Mouse (Mus musculus): ENCODE results near the gene Slc22a3.
A peak's percentile ranks its signal among the peaks of the same experiment; 100 is the strongest.

Slc22a3 gene

DNA sequence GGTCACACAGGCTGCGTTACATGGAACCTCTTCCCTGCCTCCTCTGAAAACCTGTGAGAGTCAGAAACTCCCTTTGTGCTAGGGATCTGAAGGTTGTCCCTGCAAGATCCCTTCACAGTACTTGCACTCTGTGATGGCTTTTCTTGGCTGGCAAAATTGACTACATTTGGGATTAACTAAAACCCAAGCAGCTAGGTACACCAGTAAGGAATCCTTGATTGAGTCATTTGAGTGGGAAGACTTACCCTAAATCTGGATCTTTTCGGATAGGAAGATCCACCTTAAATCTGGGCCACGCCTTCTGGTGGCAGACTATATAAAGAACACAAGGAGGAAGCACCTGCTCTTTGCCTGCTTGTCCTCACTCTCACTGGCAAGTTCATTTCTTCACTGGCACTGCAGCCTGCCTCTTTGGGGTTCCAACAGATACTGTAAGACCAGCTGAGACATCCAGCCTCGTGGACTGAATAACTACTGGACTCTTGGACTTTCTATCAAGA is 41.0 kb downstream of the Slc22a3 start:
- DNase-seq, result no peak

DNA sequence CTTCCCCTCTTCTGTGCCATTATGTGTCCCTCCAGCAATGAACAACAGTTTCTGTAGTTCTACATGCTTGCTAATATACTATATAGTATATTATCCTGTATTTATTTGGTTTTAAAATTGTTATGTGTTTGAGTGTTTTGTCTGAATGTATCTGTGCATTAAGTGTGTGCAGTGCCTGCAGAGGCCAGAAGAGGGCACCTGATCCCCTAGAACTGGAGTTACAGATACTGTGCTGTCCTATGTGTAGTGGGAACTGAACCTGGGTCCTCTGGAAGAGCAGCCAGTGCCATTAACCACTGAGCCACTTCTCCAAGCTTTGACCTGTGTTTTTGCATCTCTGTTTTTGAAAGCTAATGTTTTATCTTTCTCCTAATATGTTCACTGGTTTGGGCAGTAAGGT is 46.3 kb downstream of the Slc22a3 start:
- peak in 1 of 2 experiments; percentile 8 for DNase-seq

DNA sequence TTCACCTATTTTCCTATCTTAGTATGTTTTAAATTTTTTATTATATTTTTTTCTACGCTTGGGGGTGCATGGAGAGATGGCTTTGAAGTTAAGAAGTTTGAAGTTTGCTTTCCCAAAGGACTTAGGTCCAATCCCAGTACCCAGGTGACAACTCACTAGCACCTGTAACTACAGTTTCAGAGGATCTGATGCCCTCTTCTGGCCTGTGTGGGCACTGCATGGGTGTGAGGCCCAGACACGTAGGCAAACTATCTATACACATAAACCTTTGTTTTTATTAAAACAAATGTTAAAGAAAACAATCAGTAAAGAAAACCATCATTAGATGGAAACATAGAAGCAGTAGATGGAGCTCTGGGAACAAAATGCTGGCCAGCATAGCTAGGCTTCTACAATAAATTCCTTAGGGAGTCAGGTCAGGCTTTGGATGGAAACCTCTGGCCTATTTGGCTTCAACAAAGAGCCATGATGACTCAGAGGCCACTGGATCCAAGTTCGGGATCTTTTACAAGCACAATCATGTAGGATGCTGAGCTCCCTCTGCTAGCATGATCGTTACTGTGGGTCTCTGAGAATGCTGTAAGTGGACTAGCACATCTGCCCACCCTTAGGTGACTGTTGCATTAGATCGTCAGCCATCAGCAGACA is 52.2 kb downstream of the Slc22a3 start:
- DNase-seq, result peak; percentile 31 to 77

DNA sequence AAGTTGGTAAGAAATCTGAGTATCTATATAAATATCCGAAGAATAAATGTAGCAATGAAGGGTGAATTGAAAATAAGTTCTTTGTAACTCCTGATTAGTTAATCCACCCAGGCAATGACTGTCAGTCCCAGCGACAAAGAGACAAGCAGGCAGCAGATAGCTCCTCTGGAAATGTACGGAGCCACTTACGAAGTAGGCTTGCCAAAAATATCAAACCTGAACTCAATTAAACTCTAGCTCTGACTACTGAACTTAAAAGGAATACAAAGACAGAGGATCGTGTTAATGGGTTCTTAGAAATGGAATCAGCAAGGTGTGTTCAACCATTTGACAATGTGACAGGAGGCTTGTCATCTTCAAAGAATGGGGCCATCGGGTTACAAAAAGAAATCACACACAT is 53.8 kb downstream of the Slc22a3 start:
- no peak for DNase-seq

DNA sequence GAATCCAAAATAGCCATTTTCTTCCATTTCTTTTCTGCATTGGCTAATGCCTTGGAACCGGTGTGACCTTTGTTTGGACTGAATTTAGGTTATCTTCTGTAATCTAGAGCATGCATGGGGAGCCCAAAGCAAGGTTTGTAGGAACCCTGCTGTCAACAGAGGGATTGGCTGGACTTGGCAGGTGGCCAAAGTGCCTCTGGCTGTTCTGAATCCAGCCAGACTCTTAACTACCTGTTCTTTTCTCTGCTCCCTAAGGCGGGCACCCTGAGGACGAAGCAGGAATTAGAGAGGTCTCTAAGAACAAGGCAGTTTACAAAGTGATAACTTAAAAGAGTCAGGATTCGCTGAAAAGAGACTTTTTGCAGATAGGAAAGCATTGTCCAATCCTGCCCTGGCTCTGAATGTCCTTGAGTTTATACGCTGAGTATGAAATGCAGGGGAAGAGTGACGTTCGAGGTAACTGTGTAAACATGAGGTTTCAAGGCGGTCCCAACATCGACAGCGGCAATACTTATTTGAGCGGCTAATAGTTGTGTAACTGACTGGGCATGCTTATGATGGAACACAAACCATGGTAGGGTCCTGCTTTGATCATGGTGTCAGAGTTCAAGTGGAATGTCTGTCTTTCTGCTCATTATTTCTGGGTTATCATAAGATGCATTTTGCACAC is 54.5 kb downstream of the Slc22a3 start:
- peak in 1 of 2 experiments; percentile 43 for DNase-seq

DNA sequence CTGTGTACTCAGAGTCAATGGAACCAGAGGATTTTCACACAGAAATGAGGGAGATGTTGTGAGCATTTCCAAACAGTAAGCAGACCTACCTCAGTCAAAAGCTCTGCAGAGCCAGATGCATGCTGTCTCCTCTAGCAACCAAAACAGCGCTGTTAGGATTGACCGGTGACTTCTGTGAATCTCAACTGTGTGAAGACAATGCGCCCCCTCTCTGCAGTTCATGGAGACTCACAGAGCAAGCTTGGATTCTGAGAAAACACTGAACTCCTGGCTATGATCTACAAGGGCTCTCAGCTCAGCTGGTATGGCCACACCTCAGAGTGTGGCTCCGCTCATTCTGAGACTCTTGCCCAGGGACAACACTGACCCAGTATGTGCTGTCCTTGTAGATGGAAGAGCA is 56.3 kb downstream of the Slc22a3 start:
- DNase-seq, result no peak

DNA sequence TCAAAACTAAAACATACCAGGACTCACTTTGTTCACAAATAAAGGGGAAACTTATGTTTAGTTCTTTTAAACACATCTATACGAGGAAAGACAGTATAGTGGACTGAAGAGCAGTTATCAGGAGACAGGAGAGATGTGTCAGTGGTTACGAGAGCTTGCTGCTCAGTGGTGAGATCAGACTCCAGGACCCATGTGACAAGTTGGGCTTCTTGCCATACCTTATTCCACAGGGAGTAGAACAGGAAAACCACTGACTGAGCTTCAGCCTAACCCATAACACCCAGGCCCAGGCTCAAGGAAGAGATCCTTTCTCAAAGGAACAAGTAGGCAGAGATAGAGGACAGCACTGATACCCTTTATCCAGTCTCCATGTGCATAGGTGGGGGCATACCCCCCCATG is 62.9 kb downstream of the Slc22a3 start:
- DNase-seq, result peak; percentile 32 to 44

DNA sequence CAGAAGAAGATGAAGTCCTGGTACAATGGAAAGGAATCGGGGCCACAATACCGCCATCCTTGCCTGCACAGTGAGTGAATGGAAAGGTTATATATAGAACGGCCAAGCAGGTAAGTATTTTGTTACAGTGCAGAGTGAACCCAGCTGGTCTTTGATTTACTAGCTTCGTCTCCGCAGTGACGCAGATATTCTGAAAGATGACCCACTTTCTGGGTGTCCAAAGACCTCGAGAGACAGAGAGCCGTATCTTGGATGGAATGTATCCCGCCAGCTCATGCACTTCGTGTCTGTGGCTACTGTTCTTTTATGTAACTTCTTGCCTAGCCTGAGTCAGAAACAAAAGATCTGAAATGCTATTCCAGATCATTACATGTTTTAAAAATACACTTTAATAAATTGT is 69.7 kb downstream of the Slc22a3 start:
- no peak for DNase-seq

DNA sequence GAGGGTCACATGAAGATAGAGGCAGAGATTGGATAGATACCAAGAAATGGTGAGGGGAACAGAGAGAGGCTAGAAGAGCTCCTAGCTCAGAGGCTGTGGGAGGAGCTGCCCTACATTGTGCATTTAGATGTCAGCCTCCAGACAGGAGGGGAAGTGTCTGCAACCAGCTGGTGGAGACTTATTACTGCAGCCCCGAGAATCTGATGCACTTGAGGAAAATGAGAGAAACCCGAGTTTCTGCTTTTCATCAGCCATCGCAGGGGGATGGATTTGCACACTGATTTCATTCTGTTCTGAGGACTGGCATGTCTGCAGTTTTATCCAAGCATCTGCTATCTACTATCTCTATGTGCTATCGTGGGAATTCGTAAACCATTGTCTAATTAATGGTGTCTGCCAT is 75.8 kb downstream of the Slc22a3 start:
- no peak for DNase-seq

DNA sequence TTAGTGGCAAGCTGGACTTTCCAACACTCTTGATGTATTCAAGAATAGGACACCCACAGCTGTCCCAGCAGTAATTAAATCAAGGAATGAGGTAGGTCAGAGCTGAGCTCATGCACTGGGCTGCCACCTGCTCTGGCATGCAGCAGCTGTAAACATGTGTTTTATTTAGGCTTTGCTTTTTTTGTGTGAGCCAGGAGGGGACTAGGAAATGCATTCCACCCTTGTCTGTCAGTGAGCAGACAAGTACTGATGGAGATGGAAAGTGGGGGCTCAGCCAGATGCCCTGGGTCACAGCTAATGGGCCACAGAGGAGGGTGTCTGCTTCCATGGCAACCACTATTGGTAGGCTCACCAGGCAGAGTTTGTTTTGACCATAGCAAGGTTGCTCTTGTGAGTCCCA is 79.1 kb downstream of the Slc22a3 start:
- DNase-seq, result no peak

DNA sequence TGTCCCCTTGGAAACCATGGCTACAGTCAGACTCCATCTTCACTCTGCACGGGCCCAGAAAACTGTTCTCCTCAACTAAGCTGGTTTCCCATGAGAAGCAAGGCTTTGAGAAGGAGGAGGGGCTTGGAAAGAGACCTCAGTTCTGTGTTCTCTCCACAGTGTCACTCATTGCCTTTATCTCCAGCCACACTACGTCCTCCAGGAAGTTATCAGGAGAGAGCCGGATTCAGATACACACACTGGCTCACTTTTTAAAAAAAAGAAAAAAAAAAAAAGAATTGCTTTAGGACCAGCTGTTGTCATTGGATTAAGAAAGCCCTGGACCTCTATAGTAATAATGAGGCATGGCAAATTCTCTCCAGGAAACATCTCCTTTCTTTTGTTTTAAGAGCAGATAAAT is 80.3 kb downstream of the Slc22a3 start:
- no peak for DNase-seq

DNA sequence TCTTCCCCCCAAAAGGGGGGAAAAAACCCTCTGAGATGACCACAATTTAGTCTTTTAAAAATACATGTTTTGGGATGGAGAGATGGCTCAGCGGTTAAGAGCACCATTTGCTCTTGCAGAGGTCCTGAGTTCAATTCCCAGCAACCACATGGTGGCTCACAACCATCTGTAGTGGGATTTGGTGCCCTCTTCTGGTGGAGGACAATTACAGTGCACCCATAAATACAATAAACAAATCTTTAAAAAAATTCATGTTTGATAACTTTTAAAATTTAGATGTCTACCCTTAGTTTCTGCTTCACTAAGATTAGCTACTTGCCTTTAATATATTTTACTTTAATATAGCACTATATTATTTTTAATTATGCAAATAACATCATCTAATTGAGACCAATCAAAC is 85.4 kb downstream of the Slc22a3 start:
- DNase-seq, result no peak

DNA sequence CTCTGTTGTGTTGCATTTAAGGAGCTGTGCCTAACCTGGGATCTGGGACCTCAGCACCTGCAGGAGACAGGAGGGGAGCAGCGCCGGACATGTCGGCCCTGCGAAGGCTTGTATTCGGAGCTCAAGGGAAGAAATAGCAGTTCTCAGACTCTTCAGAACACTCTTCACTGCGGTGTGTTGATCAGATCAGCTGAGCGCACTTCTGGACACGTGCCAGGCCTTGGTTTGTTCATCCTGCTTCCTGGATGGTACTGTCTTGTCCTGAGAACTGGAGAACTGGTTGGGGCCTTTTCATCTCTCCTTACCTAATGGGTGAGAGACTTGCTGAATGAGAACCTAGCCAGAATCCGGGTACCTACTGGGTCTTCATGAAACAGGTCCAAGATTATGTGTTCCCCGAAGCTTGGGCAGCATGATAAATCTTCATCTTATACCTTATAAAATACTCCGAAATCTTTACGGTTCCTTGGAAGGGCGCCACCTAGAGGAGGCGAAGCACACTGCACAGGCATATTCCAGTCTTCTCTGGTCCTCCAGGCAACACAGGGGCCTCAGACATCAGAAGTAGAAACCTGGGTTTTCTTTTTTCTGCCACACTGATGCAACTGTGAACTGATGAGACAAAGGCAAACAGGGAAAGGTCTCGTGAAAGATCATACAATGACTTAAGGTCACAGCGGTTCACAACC is 86.5 kb downstream of the Slc22a3 start:
- peak in 1 of 2 experiments; percentile 33 for DNase-seq

DNA sequence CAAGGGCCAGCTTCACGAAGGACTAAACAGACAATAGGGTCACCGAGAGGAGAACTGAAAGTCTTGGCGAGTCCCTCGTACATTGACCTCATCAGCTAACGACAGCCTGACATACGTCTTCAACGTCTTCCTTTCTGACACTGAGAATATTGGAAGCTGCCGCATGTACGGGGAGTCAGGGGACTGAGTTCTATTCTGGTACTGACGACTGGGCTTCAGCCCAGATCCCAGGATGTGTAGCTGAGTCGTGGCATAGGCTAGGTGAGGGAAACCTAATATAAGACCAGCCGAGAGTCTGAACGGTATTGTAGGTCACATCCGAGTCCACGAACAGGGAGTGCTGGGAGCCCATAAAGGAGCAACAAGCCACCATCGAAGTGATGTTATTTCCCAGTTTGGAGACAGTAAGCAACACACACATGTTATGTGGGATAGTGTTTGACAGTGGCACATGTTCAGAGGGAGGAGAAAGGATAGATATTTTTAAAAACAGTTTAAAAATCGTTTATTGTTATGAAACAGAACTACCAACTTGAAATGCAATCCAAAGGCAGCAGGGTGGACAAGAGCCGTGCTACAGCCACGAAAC is 87.9 kb downstream of the Slc22a3 start:
- DNase-seq, result no peak

DNA sequence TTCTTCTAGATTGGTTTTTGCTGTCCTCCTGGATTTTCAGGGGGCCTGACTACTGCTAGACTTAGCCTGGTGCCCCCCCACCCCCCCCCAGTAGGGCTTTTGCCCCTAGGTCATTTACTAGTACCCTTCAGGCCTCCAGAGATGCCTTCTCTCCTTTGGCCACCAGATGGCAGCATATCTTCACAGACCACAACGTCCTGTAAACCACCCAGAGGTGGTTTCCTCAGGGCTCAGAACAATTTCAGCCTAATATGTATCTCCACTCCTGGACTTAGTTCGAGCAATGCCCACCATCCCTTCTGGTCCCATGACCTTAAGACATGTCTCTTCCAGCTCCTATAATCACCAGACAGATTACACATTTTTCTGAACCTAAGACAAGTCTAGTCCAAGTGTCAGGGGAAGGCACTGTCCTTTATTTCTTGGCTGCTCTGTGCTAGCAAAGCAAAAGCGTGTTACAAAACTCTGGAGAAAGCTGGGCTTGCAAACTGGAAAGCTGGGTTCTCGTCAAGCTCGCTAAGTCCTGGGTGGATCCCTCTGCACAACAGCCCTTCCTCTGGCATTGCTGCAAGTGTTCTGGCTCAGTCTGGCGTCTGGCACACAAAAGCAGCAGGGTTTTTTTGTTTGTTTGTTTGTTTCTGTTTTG is 91.1 kb downstream of the Slc22a3 start:
- peak; percentile 69 to 89 for DNase-seq

DNA sequence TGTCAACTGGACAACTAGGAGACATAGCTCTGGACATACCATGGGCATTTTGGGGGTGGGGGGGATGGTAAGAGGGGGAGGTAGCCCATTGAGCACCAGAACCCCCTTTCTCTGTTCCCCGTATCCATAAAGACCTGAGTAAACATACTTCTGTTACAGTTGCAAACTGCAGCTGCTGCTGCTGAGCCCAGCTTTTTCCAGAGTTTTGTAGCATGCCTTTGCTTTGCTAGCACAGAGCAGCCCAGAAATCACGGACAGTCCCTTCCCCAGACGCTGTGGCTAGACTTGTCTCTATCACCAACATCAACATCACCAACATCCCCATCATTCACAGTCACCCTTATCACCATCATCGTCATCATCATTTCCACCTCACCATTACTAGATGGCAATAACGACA is 91.8 kb downstream of the Slc22a3 start:
- no peak for DNase-seq

DNA sequence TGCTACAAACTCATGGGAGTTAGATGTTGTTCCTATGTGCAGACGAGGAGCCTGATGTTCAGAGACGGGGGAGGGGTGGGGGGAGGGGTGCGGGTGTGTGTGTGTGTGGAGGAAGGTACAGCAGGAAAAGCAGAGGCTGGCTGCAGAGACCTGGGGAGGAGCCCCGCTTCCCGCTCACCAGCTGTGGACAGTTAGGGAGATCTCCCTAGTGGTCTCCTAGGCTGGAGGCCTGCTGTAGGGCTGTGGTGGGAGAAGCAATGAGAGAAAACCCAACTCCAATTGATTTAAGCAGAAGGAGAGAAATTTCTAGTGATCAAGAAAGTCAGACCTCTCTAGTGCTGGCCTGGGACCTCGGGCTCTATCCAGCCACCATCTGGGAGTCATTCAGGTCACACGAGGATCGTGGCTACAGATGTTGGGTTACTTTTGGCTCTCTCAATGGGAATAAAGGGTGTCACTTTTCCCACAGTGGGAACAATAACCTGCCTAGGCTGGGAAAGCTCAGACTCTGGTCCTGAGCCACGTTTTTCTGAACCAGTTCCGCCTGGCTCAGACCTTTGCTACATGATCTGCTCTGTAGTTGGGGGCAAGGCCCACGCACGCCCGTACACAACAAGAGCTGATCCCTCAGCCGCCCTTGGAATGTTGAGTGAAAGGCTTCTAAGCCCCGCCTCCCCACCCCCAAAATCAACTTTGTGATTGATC is 92.3 kb downstream of the Slc22a3 start:
- DNase-seq, result no peak

DNA sequence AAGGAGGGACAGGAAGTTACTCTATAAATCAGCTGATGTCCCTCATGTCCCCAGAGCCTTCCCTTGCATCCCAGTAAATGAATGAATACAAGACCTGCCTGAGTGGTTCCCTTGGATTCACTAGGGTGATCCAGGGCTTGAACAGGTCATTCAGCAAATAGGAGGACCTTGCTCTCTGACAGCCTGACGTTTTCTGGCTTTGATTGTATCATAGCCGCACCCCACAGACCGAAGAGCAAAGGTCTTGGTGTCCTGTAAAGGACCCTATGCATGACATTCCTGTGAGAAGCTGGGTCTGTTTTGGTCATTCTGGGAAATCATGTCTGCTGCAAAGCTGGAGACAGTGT is 94.6 kb downstream of the Slc22a3 start:
- DNase-seq, result peak; percentile 40 to 46

DNA sequence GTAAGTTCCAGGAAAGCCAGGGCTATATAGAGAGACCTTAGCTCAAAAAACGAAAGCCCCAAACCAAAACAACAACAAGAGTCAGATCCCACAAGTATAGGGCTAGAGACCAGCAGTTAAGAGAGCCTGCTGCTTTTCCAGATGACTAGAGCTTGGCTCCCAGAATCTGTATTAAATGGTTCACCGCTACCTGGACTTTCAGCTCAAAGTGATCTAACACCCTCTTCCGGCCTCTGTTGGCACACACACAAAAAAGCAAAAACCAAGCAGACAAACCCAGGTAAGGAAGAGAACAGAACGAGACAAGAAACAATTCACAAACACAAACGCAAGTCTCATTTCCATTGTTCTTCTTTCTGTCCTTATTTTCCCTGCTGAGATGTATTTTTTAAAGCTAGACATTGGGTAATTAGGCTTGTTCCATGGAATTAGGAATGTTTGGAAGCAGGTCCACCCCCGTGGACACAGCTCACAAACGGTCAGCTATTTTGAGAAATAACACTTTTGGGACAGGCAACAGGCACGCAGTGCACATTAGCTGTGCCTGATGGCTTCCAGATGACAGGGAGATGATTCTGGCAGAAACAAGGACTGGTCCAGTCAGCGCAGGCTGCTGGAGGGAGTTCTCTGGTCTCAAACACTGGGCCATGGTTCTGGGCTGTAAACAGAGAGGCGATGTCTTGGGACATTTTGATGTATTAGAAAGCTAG is 95.2 kb downstream of the Slc22a3 start:
- DNase-seq, result peak; percentile 51 to 62

DNA sequence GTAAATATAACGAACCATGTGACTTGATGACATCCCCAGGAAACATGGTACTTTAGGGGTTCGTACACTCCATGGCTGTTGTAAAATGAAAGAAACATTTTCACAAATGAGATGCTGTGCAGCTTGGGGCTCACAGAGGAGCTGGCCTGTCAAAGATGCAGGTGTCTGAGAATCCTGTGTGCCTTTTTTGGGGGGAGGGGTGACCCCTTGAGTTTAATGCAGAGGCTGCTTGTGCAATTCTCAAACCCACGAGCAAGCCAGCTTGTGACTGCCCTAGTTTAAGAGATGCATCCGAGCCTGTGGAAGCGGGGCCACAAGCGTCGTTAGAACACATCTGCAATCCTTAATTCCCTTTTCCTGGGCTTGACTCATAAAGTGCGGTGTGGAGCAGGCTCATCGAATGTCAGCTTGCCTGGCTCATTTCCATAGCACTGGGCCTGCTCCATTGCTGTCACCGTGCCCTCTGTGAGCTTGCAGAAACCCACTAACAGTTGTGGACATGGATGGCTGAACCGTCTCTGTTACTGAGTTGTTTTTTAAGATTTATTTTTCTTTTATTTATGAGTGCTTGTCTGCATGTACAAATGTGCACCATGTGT is 98.1 kb downstream of the Slc22a3 start:
- DNase-seq, result no peak

DNA sequence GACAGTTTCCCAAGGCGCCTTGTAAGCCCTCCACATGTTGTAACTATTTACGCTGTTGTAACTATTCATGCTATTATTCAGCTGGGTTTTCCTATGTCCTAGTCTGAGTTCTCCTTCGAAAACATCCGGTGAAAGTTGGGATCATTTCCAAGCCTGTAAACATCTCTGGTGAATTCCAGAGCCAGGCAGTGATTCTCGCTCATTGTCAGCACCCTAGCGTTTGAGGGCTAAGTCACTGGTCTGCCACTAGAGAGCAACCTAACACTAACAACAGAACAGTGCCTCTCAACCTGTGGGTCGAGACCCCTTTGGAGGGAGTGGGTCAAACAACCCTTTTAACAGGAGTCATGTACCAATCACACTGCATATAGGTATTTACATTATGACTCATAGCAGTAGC is 104.1 kb downstream of the Slc22a3 start:
- peak; percentile 25 to 46 for DNase-seq

Measured in kidney, postnatal 36 days (tissue).